Mouse (Mus musculus): ENCODE measurements around the gene Chrna1.

Gene Chrna1

GRCm38 (mm10) chr2:73591246-73591645, 11.1 kb upstream of the Chrna1 start:
- no peak for DNase-seq (ENCODE audit: low spot score)

GRCm38 (mm10) chr2:73590106-73590505, 10.0 kb upstream of the Chrna1 start:
- DNase-seq (ENCODE audit: low spot score): peak; percentile 85

GRCm38 (mm10) chr2:73588951-73589350, 8.8 kb upstream of the Chrna1 start:
- no peak for DNase-seq (ENCODE audit: low spot score)

GRCm38 (mm10) chr2:73587109-73587506, 7.0 kb upstream of the Chrna1 start:
- DNase-seq (ENCODE audit: low spot score): no peak

GRCm38 (mm10) chr2:73586392-73587108, 6.4 kb upstream of the Chrna1 start:
- DNase-seq (ENCODE audit: low spot score): no peak

- DNase-seq (ENCODE audit: low spot score): peak; percentile 44
Observed at GRCm38 (mm10) chr2:73585347-73585831, 5.3 kb upstream of the Chrna1 start.

GRCm38 (mm10) chr2:73584645-73585346, 4.7 kb upstream of the Chrna1 start:
- peak; percentile 90 for DNase-seq (ENCODE audit: low spot score)

- no peak for DNase-seq (ENCODE audit: low spot score)
Observed at GRCm38 (mm10) chr2:73580720-73581119, 582 bp upstream of the Chrna1 start.

- DNase-seq (ENCODE audit: low spot score): peak; percentile 9
Observed at GRCm38 (mm10) chr2:73579168-73579567, 970 bp downstream of the Chrna1 start.

- DNase-seq (ENCODE audit: low spot score): peak; percentile 14
Observed at GRCm38 (mm10) chr2:73574418-73574817, 5.7 kb downstream of the Chrna1 start.

- no peak for DNase-seq (ENCODE audit: low spot score)
Observed at GRCm38 (mm10) chr2:73573556-73573955, 6.6 kb downstream of the Chrna1 start.

- DNase-seq (ENCODE audit: low spot score): peak; percentile 91
Observed at GRCm38 (mm10) chr2:73572539-73573372, 7.4 kb downstream of the Chrna1 start.

- DNase-seq (ENCODE audit: low spot score): no peak
Observed at GRCm38 (mm10) chr2:73571901-73572300, 8.2 kb downstream of the Chrna1 start.

GRCm38 (mm10) chr2:73571304-73571703, 8.8 kb downstream of the Chrna1 start:
- no peak for DNase-seq (ENCODE audit: low spot score)

GRCm38 (mm10) chr2:73566989-73567605, 13.0 kb downstream of the Chrna1 start:
- DNase-seq (ENCODE audit: low spot score): peak; percentile 85

- peak; percentile 63 for DNase-seq (ENCODE audit: low spot score)
Observed at GRCm38 (mm10) chr2:73566162-73566561, 14.0 kb downstream of the Chrna1 start.

- peak; percentile 26 for DNase-seq (ENCODE audit: low spot score)
Observed at GRCm38 (mm10) chr2:73563690-73564089, 16.4 kb downstream of the Chrna1 start.

- no peak for DNase-seq (ENCODE audit: low spot score)
Observed at GRCm38 (mm10) chr2:73562656-73563055, 17.5 kb downstream of the Chrna1 start.

- DNase-seq (ENCODE audit: low spot score): peak; percentile 88
Observed at GRCm38 (mm10) chr2:73561665-73562063, 18.5 kb downstream of the Chrna1 start.

GRCm38 (mm10) chr2:73560899-73561664, 19.1 kb downstream of the Chrna1 start:
- DNase-seq (ENCODE audit: low spot score): peak; percentile 67

GRCm38 (mm10) chr2:73560445-73560844, 19.7 kb downstream of the Chrna1 start:
- DNase-seq (ENCODE audit: low spot score): no peak

Measured in embryo, embryonic 10 days (tissue).